Mouse (Mus musculus) layer of hippocampus, adult 2 months (tissue): Measurements from ENCODE around the gene Ahctf1. TPM values are rescaled to one million over a fixed set of nuclear protein-coding genes. Genes with fewer than 3 reads are reported as not detected.

Experiments used
- DNase-seq, 2 experiments: peaks; one replicate each; pipeline ENCODE4 v3.0.0; 2022; ENCODE audit warnings: low spot score in 2 of 2
- H3K27ac ChIP-seq: fragments of 200-600 bp; 2 replicates; pipeline ENCODE4 v1.8.1; 2022
- H3K4me3 ChIP-seq: fragments of 200-600 bp; 2 replicates; pipeline ENCODE4 v1.8.1; 2022; ENCODE audit warnings: mild to moderate bottlenecking
- CTCF ChIP-seq: fragments of 200-600 bp; conservative IDR thresholded peaks from 2 replicates; pipeline ENCODE4 v1.8.1; 2022; ENCODE audit warnings: antibody characterized with exemption, mild to moderate bottlenecking, moderate library complexity
- total RNA-seq, 2 experiments: library from RNA; stranded (reverse); gene quantifications; 2 replicates each; pipeline ENCODE4 v1.2.3; 2021

Ahctf1 gene
- total RNA-seq, 2 experiments from 2014 or later = 40.0 to 41.8 TPM

- DNase-seq = no peak
- no peak overlapping the region for H3K4me3 ChIP-seq
- no peak for TF ChIP-seq CTCF
- H3K27ac ChIP-seq = no peak overlapping the region
These were observed 16.2 kb downstream of the Ahctf1 start for GRCm38 (mm10) chr1:179787281-179787680.

GRCm38 (mm10) chr1:179785502-179785901 lies 18.0 kb downstream of the Ahctf1 start:
- Histone ChIP-seq H3K27ac (no peak overlapping the region), H3K4me3 (no peak overlapping the region)
- no peak for TF ChIP-seq CTCF
- DNase-seq = no peak

DNA sequence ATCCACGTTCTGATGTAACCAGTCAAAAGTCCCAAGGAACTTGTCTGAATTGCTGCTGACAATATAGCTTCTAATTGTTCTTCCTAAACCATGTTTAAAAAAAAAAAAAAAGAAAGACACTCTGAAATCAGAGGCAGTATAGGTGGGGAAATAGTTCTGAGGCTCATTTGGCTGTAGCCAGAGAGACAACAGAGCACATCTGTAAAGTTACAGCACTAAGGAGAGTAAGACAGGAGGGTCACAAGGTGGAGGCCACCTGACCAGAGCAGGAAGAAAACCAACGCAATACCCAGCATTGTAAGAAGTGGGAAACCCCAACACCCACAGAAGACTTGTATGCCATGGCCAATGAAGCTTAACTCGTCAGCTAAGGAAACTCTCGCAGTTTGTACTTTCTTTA lies 19.4 kb downstream of the Ahctf1 start:
- DNase-seq = no peak
- Histone ChIP-seq H3K4me3 (no peak overlapping the region), H3K27ac (no peak overlapping the region)
- no peak for TF ChIP-seq CTCF

- Histone ChIP-seq H3K27ac (no peak overlapping the region), H3K4me3 (no peak overlapping the region)
- no peak for DNase-seq
- no peak for TF ChIP-seq CTCF
These were observed 26.6 kb downstream of the Ahctf1 start for GRCm38 (mm10) chr1:179776831-179777230.

- Histone ChIP-seq H3K27ac (no peak overlapping the region), H3K4me3 (no peak overlapping the region)
- TF ChIP-seq CTCF = no peak
- no peak for DNase-seq
These were observed 42.9 kb downstream of the Ahctf1 start for GRCm38 (mm10) chr1:179760553-179760952.

DNA sequence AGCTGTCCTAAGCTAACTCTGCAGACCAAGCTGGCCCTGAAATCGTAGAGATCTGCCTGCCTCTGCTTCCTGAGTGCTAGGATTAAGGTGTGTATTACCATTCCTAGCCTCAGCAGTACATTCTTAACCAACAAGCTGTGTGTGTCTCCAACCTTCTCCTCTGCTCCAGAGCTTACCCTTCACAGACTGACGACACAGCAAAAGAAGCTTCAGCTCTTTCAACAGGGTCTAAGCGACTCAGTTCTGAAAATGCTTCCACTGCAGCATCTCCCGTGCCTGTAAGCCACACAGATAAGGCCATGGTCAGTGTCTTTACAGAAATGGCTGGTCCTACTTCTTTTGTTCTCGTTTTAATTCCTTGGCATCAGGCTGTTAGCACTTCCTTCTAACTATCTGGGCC lies 43.4 kb downstream of the Ahctf1 start:
- no peak for DNase-seq
- TF ChIP-seq CTCF = no peak
- Histone ChIP-seq H3K4me3 (no peak overlapping the region), H3K27ac (no peak overlapping the region)

- Histone ChIP-seq H3K4me3 (no peak overlapping the region), H3K27ac (no peak overlapping the region)
- no peak for DNase-seq
- no peak for TF ChIP-seq CTCF
These were observed 47.0 kb downstream of the Ahctf1 start for GRCm38 (mm10) chr1:179756477-179756876.

- H3K4me3 ChIP-seq = no peak overlapping the region
- H3K27ac ChIP-seq = no peak overlapping the region
- DNase-seq = no peak
- TF ChIP-seq CTCF = no peak
These were observed 50.5 kb downstream of the Ahctf1 start for GRCm38 (mm10) chr1:179753006-179753405.

DNA sequence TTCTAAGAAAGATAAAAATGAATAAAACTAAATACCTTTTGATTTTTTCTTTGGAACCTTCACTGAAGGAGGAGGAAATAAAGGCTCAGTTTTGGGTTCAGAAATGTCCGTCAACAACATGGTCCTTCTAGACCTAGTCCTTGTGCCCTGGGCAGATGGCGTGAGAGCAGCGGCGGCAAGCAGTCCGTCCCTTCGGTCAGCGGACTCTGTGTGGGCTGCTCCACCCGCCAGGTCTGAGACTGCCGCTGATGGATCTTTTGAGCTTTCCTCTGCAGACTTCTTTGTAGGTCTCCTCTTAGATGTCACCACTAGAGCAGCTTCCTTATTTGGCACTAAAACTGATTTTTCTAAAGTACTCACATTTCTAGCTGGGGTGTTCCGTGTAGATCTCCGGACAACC lies 51.2 kb downstream of the Ahctf1 start:
- H3K4me3 ChIP-seq = no peak overlapping the region
- DNase-seq = no peak
- no peak for TF ChIP-seq CTCF
- H3K27ac ChIP-seq = no peak overlapping the region

GRCm38 (mm10) chr1:179745171-179745570 lies 58.3 kb downstream of the Ahctf1 start, which contains the start of gene Kif28:
Kif28 (minus strand) TSS chr1:179745271.
- no peak for TF ChIP-seq CTCF
- DNase-seq = no peak
- Histone ChIP-seq H3K27ac (no peak within 1 kb of the TSS), H3K4me3 (no peak within 1 kb of the TSS)

DNA sequence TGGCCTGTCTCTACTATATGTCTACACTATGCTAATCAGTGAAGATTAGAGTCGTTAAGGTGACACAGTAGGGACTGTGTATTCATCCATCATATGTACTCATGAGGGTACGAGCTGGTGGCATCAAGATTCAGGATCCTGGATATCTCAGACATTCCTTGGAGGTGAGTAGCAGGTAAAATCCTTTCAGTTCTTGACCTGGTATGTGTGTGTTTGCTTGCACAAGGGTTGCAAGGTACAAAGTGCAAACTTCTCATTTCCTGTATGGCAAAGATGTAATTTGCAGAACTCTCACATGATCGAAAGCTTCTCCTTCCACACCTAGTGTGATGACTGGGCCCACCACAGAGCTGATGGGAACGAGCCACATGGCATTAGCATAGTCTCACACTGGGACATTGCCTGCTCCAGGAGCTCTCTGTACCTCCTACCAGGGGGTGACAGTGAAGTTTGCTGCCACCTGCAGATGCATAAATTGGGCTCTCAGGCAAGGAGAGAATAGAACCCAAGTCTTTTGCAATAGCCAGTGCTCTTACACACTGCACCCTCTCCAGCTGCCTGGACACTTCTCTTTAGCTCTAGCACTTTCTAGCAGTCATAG lies 59.8 kb downstream of the Ahctf1 start:
- no peak for TF ChIP-seq CTCF
- Histone ChIP-seq H3K27ac (no peak overlapping the region), H3K4me3 (no peak overlapping the region)
- no peak for DNase-seq

GRCm38 (mm10) chr1:179736483-179736882 lies 67.0 kb downstream of the Ahctf1 start:
- no peak overlapping the region for H3K4me3 ChIP-seq
- no peak for TF ChIP-seq CTCF
- H3K27ac ChIP-seq = no peak overlapping the region
- no peak for DNase-seq

DNA sequence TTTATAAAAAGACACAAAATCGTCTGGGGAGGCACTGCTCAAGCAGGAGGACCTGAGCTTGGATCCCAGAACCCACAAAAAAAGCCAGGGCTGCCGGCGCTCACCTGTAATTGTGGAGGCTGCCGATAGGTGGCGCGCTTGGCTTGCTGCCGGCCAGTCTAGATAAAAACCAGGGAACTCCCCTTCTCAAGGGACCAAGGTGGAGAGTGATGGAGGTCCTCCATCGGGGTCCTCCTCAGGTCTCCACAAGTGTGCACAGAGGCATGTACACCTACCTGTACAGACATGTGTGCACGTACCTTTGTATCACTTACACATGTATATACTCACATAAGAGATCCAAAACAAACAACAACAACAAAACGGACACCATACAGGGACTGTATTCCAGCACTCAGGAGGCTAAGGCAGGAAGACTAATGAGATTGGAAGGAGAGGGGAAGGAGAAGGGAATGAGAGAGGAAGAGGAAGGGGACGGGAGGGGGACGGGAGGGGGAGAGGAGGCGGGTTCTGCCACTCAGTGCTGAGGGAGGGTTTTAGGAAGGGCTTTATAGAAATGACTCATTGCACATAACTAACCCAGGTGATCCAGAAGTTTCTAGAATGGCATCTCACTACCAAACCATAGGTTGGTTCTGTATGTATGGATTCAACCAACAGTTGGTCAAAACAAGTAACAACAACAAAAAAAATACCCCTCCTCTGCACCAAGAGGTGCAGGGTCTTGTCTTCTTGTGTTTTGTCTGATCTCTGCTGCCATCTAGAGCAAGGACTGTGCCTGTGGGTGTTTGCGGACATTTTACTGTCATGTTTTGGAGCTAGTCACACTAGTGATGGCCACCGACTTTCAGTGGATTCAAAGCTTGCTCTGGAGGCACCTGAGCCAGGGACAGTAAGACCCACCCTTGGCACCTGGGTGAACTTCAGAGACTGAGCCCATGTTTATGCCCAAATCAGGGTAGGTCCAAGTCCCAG lies 68.7 kb downstream of the Ahctf1 start:
- DNase-seq = peak; percentile 19 to 74
- TF ChIP-seq CTCF = peak; percentile 90
- H3K27ac ChIP-seq = peak overlapping the region; percentile 43
- H3K4me3 ChIP-seq = peak overlapping the region; percentile 57
